Comparison of ENCODE assay signal across 8 mouse cellular contexts in the genomic region with DNA sequence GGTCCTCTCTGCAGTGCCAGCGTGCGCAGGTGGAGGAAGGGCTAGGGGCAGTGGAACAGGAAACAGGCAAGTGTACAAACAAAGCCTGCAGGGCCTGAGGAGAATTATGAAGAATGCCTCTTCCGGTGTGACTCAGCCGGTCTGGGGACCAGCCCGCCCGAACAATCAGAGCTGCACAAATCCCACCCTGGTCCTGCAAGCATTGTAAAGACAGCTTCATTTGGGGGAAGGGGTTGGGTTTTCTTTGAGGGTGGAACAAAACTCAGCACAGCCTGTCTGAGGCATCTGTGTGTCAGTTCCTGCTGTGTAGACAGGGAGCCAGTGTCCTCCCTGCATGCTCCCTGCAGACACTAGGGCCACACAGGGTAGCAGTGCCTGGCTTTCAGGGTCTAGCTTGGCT.
DNase-seq lines count a peak whose midpoint lies in the region; ATAC-seq and TF ChIP-seq lines count a peak whose summit lies in the region.

No protein-coding gene starts in this region.

- WGBS in liver, embryonic 14.5 days (ENCODE audit: insufficient replicate concordance) = 15% methylated on average over 6 of the region's 6 CpGs

- H3K4me3 ChIP-seq in liver, embryonic 14.5 days (ENCODE audit: insufficient read depth in 1 of 2, low read depth in 2 of 2, low read length in 2 of 2) = no peak overlapping the region

- H3K4me1 ChIP-seq in liver, embryonic 14.5 days (replicated peaks; ENCODE audit: control insufficient read depth in 2 of 2, insufficient read depth in 2 of 2, low read length in 1 of 2) = peaks cover 5 to 13% of the 10 kb centered on the region in 2 experiments; a peak in 3 of 4 replicates

- no peak overlapping the region for H3K4me2 ChIP-seq in liver, embryonic 14.5 days (ENCODE audit: low read depth)

- H3K9me3 ChIP-seq in liver, embryonic 14.5 days (ENCODE audit: control insufficient read depth, low read length) = no peaks in the 10 kb centered on the region

- H3K27me3 ChIP-seq in liver, embryonic 14.5 days (ENCODE audit: control insufficient read depth, insufficient read depth, low read length) = no peaks in the 10 kb centered on the region

- peak; percentile 50 for DNase-seq in adrenal gland, postnatal 14 days
- DNase-seq in adrenal gland, postnatal 4 days (ENCODE audit: low spot score in 2 of 2) = no peak
- peak; percentile 85 for DNase-seq in R1 (ENCODE audit: low read depth, low spot score)
- peak; percentile 49 to 62 for DNase-seq in heart, postnatal 10 days
- DNase-seq in liver, embryonic 14.5 days (ENCODE audit: low read depth in 3 of 3, low spot score in 3 of 3) = no peak
- DNase-seq in thymus, postnatal 0 days (ENCODE audit: low spot score) = peak; percentile 60
- DNase-seq in gastrocnemius, postnatal 4 days (ENCODE audit: low spot score in 2 of 2) = no peak

- intact Hi-C loops in heart, postnatal 10 days (cut with DNase I) = loop anchor here (5.0 kb wide), 1 partner anchor 117 kb away; the partner anchor contains the start of gene Gadd45g

- no peaks in the 10 kb centered on the region for H3K36me3 ChIP-seq in liver, embryonic 14.5 days (replicated peaks; ENCODE audit: control insufficient read depth, insufficient read depth, low read depth)

- H3K9ac ChIP-seq in liver, embryonic 14.5 days (replicated peaks) = no peak overlapping the region

- no peak overlapping the region for H3K27ac ChIP-seq in liver, embryonic 14.5 days

- TF ChIP-seq CTCF in liver, embryonic 14.5 days (IDR thresholded peaks at IDR 0.05; ENCODE audit: low read depth) = no peak

- peak; percentile 45; the same call in 1 of the 2 replicates for ATAC-seq in liver, embryonic 14.5 days (ENCODE audit: insufficient read depth)
- no peak; the same call in 1 of the 2 replicates for ATAC-seq in monocyte, adult 5-6 weeks (replicated peaks; ENCODE audit: insufficient number of reproducible peaks, low FRiP score, low TSS enrichment, poor library complexity, severe bottlenecking)

- TF ChIP-seq EP300 in liver, embryonic 14.5 days (IDR thresholded peaks at IDR 0.05; ENCODE audit: low read depth) = no peak

Comparison
In these comparisons a context has a peak if more than half of its experiments do, and no peak if none do; other contexts are left out.
1. DNase-seq: peak in adrenal gland, postnatal 14 days (single experiment), R1 (single experiment), heart, postnatal 10 days (2 of 2) and thymus, postnatal 0 days (single experiment); none in adrenal gland, postnatal 4 days (0 of 2), liver, embryonic 14.5 days (0 of 3) and gastrocnemius, postnatal 4 days (0 of 2).